ENCODE assay signal across 22 mouse cellular contexts in genomic region chr3:81243591-81243990, GRCm38 (mm10).
DNase-seq lines count a peak whose midpoint lies in the region; ATAC-seq lines count a peak whose summit lies in the region.
"Had no signal": no experiment of that assay in that cellular context is flagged by ENCODE, and none has a peak within 500 bp of the region (broad histone marks: within the 10 kb centered on the region; RNA-seq: fewer than 3 reads in every experiment).

No protein-coding gene starts in this region.

- no peaks in the 10 kb centered on the region for H3K9me3 ChIP-seq in kidney, embryonic 14.5 days (ENCODE audit: control insufficient read depth, low read length)
- H3K9me3 ChIP-seq in embryonic facial prominence, embryonic 11.5 days (replicated peaks; ENCODE audit: control insufficient read depth, low read length) = no peaks in the 10 kb centered on the region
- no peaks in the 10 kb centered on the region for H3K9me3 ChIP-seq in embryonic facial prominence, embryonic 13.5 days
- H3K9me3 ChIP-seq in limb, embryonic 13.5 days = no peaks in the 10 kb centered on the region
- no peaks in the 10 kb centered on the region for H3K9me3 ChIP-seq in forebrain, embryonic 13.5 days (replicated peaks)
- H3K9me3 ChIP-seq: heart, embryonic 12.5 days; hindbrain, embryonic 12.5 days; liver, embryonic 15.5 days; midbrain, embryonic 15.5 days; neural tube, embryonic 13.5 days had no signal

- H3K4me3 ChIP-seq in kidney, embryonic 14.5 days (ENCODE audit: low read length) = no peak overlapping the region
- H3K4me3 ChIP-seq in embryonic facial prominence, embryonic 11.5 days (ENCODE audit: low read depth, low read length) = no peak overlapping the region
- no peak overlapping the region for H3K4me3 ChIP-seq in embryonic facial prominence, embryonic 13.5 days
- H3K4me3 ChIP-seq in limb, embryonic 13.5 days = no peak overlapping the region
- no peak overlapping the region for H3K4me3 ChIP-seq in forebrain, embryonic 13.5 days
- H3K4me3 ChIP-seq: heart, embryonic 12.5 days; hindbrain, embryonic 12.5 days; liver, embryonic 15.5 days; midbrain, embryonic 15.5 days; myocyte; neural tube, embryonic 13.5 days had no signal

- no peaks in the 10 kb centered on the region for H3K36me3 ChIP-seq in kidney, embryonic 14.5 days (ENCODE audit: control insufficient read depth, insufficient read depth, low read length)
- no peaks in the 10 kb centered on the region for H3K36me3 ChIP-seq in embryonic facial prominence, embryonic 11.5 days (replicated peaks; ENCODE audit: control insufficient read depth, insufficient read depth, low read depth, low read length)
- H3K36me3 ChIP-seq in embryonic facial prominence, embryonic 13.5 days = no peaks in the 10 kb centered on the region
- no peaks in the 10 kb centered on the region for H3K36me3 ChIP-seq in limb, embryonic 13.5 days
- H3K36me3 ChIP-seq in forebrain, embryonic 13.5 days (ENCODE audit: poor library complexity, severe bottlenecking) = no peaks in the 10 kb centered on the region
- H3K36me3 ChIP-seq: heart, embryonic 12.5 days; hindbrain, embryonic 12.5 days; liver, embryonic 15.5 days; midbrain, embryonic 15.5 days; neural tube, embryonic 13.5 days had no signal

- H3K27ac ChIP-seq in kidney, embryonic 14.5 days (ENCODE audit: low read depth, low read length) = peak overlapping the region; percentile 61; the same call in 1 of the 2 replicates
- no peak overlapping the region for H3K27ac ChIP-seq in embryonic facial prominence, embryonic 11.5 days (replicated peaks; ENCODE audit: low read depth, low read length)
- 0 out of 2 replicates have a peak overlapping the region, but pooled peaks have one; percentile 14 for H3K27ac ChIP-seq in embryonic facial prominence, embryonic 13.5 days
- peak overlapping the region; percentile 40; the same call in 1 of the 2 replicates for H3K27ac ChIP-seq in limb, embryonic 13.5 days
- H3K27ac ChIP-seq in forebrain, embryonic 13.5 days = no peak overlapping the region
- H3K27ac ChIP-seq: hindbrain, embryonic 12.5 days; liver, embryonic 15.5 days; macrophage; midbrain, embryonic 15.5 days; neural tube, embryonic 13.5 days had no signal

- no peaks in the 10 kb centered on the region for H3K27me3 ChIP-seq in kidney, embryonic 14.5 days (ENCODE audit: control insufficient read depth, insufficient read depth, low read length)
- H3K27me3 ChIP-seq in embryonic facial prominence, embryonic 11.5 days (ENCODE audit: control insufficient read depth, insufficient read depth, low read length) = no peaks in the 10 kb centered on the region
- H3K27me3 ChIP-seq in embryonic facial prominence, embryonic 13.5 days = no peaks in the 10 kb centered on the region
- H3K27me3 ChIP-seq in limb, embryonic 13.5 days = no peaks in the 10 kb centered on the region
- no peaks in the 10 kb centered on the region for H3K27me3 ChIP-seq in forebrain, embryonic 13.5 days
- H3K27me3 ChIP-seq: heart, embryonic 12.5 days; hindbrain, embryonic 12.5 days; liver, embryonic 15.5 days; midbrain, embryonic 15.5 days; neural tube, embryonic 13.5 days had no signal

- H3K4me1 ChIP-seq in kidney, embryonic 14.5 days (ENCODE audit: control insufficient read depth, insufficient read depth, low read length) = no peaks in the 10 kb centered on the region
- H3K4me1 ChIP-seq in embryonic facial prominence, embryonic 11.5 days (ENCODE audit: control insufficient read depth, insufficient read depth, low read length) = no peaks in the 10 kb centered on the region
- peaks cover 14% of the 10 kb centered on the region for H3K4me1 ChIP-seq in embryonic facial prominence, embryonic 13.5 days
- H3K4me1 ChIP-seq in limb, embryonic 13.5 days = peaks cover 20% of the 10 kb centered on the region
- no peaks in the 10 kb centered on the region; the same call in 1 of the 2 replicates for H3K4me1 ChIP-seq in forebrain, embryonic 13.5 days
- H3K4me1 ChIP-seq: heart, embryonic 12.5 days; liver, embryonic 15.5 days; midbrain, embryonic 15.5 days; neural tube, embryonic 13.5 days had no signal

- H3K4me2 ChIP-seq in kidney, embryonic 14.5 days (replicated peaks; ENCODE audit: low read depth, low read length) = no peak overlapping the region
- no peak overlapping the region for H3K4me2 ChIP-seq in embryonic facial prominence, embryonic 11.5 days (ENCODE audit: low read depth, low read length)
- H3K4me2 ChIP-seq in embryonic facial prominence, embryonic 13.5 days = no peak overlapping the region
- peak overlapping the region; percentile 19; the same call in 1 of the 2 replicates for H3K4me2 ChIP-seq in limb, embryonic 13.5 days (replicated peaks)
- H3K4me2 ChIP-seq in forebrain, embryonic 13.5 days = no peak overlapping the region
- H3K4me2 ChIP-seq: heart, embryonic 12.5 days; hindbrain, embryonic 12.5 days; liver, embryonic 15.5 days; midbrain, embryonic 15.5 days; neural tube, embryonic 13.5 days had no signal

- WGBS in kidney, embryonic 14.5 days = 57% methylated on average over 6 of the region's 6 CpGs
- WGBS in embryonic facial prominence, embryonic 11.5 days = 19% methylated on average over 6 of the region's 6 CpGs
- 12% methylated on average over 6 of the region's 6 CpGs for WGBS in embryonic facial prominence, embryonic 13.5 days
- 10% methylated on average over 6 of the region's 6 CpGs for WGBS in limb, embryonic 13.5 days
- WGBS in forebrain, embryonic 13.5 days = 71% methylated on average over 6 of the region's 6 CpGs

- H3K9ac ChIP-seq in kidney, embryonic 14.5 days (ENCODE audit: low read depth, low read length) = no peak overlapping the region
- H3K9ac ChIP-seq in embryonic facial prominence, embryonic 11.5 days (replicated peaks; ENCODE audit: low read length) = no peak overlapping the region
- no peak overlapping the region for H3K9ac ChIP-seq in embryonic facial prominence, embryonic 13.5 days
- no peak overlapping the region for H3K9ac ChIP-seq in limb, embryonic 13.5 days
- H3K9ac ChIP-seq in forebrain, embryonic 13.5 days = no peak overlapping the region
- H3K9ac ChIP-seq: heart, embryonic 12.5 days; hindbrain, embryonic 12.5 days; liver, embryonic 15.5 days; midbrain, embryonic 15.5 days; neural tube, embryonic 13.5 days had no signal

- no peak for DNase-seq in kidney, adult 11 months
- DNase-seq in embryonic facial prominence, embryonic 11.5 days (ENCODE audit: low spot score) = peak; percentile 72
- no peak for DNase-seq in urinary bladder, postnatal 25 days (ENCODE audit: low spot score)
- DNase-seq: adrenal gland, adult 8-10 months; cerebellum, adult 11-12 months; gastrocnemius, postnatal 25 days; heart, adult 18-20 months; heart, postnatal 10 days; liver had no signal

- ATAC-seq in kidney, embryonic 14.5 days (ENCODE audit: low FRiP score, low TSS enrichment) = no peak
- ATAC-seq in embryonic facial prominence, embryonic 11.5 days (replicated peaks; ENCODE audit: insufficient number of reproducible peaks, low FRiP score, low TSS enrichment, low read depth) = no peak
- ATAC-seq in embryonic facial prominence, embryonic 13.5 days (ENCODE audit: insufficient number of reproducible peaks, insufficient read depth, low FRiP score, low TSS enrichment, low read depth) = no peak
- ATAC-seq in limb, embryonic 13.5 days (ENCODE audit: low FRiP score, low read depth) = no peak
- ATAC-seq in forebrain, embryonic 13.5 days = no peak
- ATAC-seq: activated CD4-positive, CD25-positive, alpha-beta regulatory T cell, adult 4 months; forebrain, embryonic 16.5 days; midbrain, embryonic 15.5 days had no signal

Comparison
In these comparisons a context has a peak if more than half of its experiments do, and no peak if none do; other contexts are left out.
1. H3K27ac ChIP-seq: peak in kidney, embryonic 14.5 days (single experiment), embryonic facial prominence, embryonic 13.5 days (single experiment) and limb, embryonic 13.5 days (single experiment); none in embryonic facial prominence, embryonic 11.5 days (single experiment) and forebrain, embryonic 13.5 days (single experiment).